Mouse (Mus musculus): ENCODE data around the gene Snx18.

DNA sequence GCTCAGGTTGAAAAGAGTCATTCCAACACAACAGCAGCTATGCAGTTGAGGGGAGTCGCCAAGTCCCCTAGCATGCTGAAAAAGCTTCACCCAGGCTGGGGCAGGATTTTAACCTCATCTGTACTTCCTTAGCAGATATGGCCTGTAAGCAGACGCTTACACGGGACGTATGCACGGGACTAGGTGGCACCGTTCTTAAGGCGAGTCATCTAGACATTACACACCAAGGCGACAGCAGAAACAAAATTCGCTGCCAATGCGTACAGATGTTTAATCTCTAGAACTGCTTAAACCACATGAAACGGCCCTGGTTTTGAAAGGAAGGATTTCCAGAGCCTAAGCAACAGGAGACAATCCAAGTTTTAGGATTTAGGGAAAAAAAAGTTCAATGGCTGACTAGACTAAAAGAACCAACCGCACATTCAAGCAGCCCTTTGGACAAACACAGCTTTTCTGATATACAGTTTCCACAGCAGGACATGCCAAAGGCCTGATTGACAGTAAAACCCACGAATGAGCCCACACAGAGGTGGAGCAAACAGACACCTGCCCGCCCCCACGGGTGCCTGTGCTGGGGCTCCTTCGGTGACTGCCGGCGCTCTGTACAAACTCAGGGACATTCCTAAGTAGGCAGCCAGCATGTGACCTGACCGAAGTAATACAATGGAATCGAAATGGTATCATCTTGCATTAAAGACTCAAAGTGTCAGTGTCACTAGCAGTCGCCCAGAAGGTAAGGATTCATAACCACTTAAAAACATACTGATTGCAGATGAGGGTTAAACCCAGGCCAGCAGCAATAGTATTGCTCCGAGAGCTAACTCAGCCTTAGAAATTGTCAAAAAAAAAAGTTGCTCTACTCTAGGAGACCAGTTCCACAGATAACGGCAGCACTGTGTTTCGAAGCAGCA is 3.5 kb downstream of the Snx18 start:
- TF ChIP-seq GATA1 (IDR thresholded peaks at IDR 0.05; ENCODE audit: low read length) (no peak), TAL1 (IDR thresholded peaks at IDR 0.05; ENCODE audit: low read length) (no peak)

Data from erythroblast, embryonic 14.5 days (primary cell).